Mouse (Mus musculus) liver, postnatal 0 days (tissue): ENCODE results near the gene Ovca2. TPM values are rescaled to one million over a fixed set of nuclear protein-coding genes. Genes with fewer than 3 reads are reported as not detected.

Source experiments
- ATAC-seq: fragments of 200-750 bp; cut with Nextera tagmentation; 2 replicates; pipeline ENCODE4 v1.8.0; 2017; ENCODE audit warnings: mild to moderate bottlenecking, moderate library complexity
- DNase-seq: peaks from one replicate; pipeline ENCODE4 v3.0.0-alpha.2; 2016
- H3K27ac ChIP-seq: fragments of 300-500 bp; sonication (generic); 2 replicates; pipeline ENCODE4 v1.5.1; 2014; ENCODE audit warnings: antibody characterized with exemption, moderate library complexity, mild to moderate bottlenecking, low read depth
- H3K27me3 ChIP-seq: fragments of 300-500 bp; sonication (generic); 2 replicates; pipeline ENCODE4 v1.6.1; 2014; ENCODE audit warnings: low read length, control low read depth, mixed read lengths; ENCODE audit not compliant: insufficient read depth
- H3K36me3 ChIP-seq: fragments of 300-500 bp; sonication (generic); replicated peaks from 2 replicates; pipeline ENCODE4 v1.6.1; 2014; ENCODE audit warnings: mild to moderate bottlenecking, control low read depth, low read length, moderate library complexity, mixed read lengths; ENCODE audit not compliant: insufficient read depth
- H3K4me1 ChIP-seq: fragments of 300-500 bp; sonication (generic); 2 replicates; pipeline ENCODE4 v1.6.1; 2014; ENCODE audit warnings: antibody characterized with exemption, mild to moderate bottlenecking, control low read depth; ENCODE audit not compliant: insufficient read depth
- H3K4me2 ChIP-seq: fragments of 300-500 bp; sonication (generic); 2 replicates; pipeline ENCODE4 v1.6.1; 2014; ENCODE audit warnings: low read depth, mild to moderate bottlenecking, low read length, moderate library complexity, mixed read lengths
- H3K4me3 ChIP-seq: fragments of 300-500 bp; sonication (generic); 2 replicates; pipeline ENCODE4 v1.5.1; 2014; ENCODE audit warnings: low read depth, low read length
- H3K9ac ChIP-seq: fragments of 300-500 bp; sonication (generic); replicated peaks from 2 replicates; pipeline ENCODE4 v1.6.1; 2014; ENCODE audit warnings: mild to moderate bottlenecking, moderate library complexity
- H3K9me3 ChIP-seq: fragments of 300-500 bp; sonication (generic); 2 replicates; pipeline ENCODE4 v1.6.1; 2016; ENCODE audit warnings: mild to moderate bottlenecking, control low read depth, low read length, mixed read lengths
- CTCF ChIP-seq: sonication (generic); IDR thresholded peaks from 2 replicates; pipeline ENCODE4 v1.5.1; 2016; ENCODE audit warnings: antibody characterized with exemption, low read depth
- EP300 ChIP-seq: IDR thresholded peaks from 2 replicates; pipeline ENCODE4 v1.6.1; 2016; ENCODE audit warnings: antibody characterized with exemption, low read depth, mild to moderate bottlenecking
- WGBS: fragments of 180-500 bp; shearing (Covaris S2); extraction: QIAGEN DNeasy Blood & Tissue Kit; methylation state at CpG from one replicate; pipeline ENCODE4 v1.1.7; 2014; ENCODE audit not compliant: insufficient replicate concordance; 5-methylcytosine and 5-hydroxymethylcytosine counted together
- polyA plus RNA-seq: library from polyadenylated mRNA; unstranded; fragments of >200 nt; fragmentation: Nextera tagmentation; extraction: Ambion mirVana; gene quantifications from 2 replicates; pipeline ENCODE4 v1.2.1, GENCODE M21; 2015

The Ovca2 gene
- polyA plus RNA-seq, 1 experiment from 2014 or later = 13.6 TPM

DNA sequence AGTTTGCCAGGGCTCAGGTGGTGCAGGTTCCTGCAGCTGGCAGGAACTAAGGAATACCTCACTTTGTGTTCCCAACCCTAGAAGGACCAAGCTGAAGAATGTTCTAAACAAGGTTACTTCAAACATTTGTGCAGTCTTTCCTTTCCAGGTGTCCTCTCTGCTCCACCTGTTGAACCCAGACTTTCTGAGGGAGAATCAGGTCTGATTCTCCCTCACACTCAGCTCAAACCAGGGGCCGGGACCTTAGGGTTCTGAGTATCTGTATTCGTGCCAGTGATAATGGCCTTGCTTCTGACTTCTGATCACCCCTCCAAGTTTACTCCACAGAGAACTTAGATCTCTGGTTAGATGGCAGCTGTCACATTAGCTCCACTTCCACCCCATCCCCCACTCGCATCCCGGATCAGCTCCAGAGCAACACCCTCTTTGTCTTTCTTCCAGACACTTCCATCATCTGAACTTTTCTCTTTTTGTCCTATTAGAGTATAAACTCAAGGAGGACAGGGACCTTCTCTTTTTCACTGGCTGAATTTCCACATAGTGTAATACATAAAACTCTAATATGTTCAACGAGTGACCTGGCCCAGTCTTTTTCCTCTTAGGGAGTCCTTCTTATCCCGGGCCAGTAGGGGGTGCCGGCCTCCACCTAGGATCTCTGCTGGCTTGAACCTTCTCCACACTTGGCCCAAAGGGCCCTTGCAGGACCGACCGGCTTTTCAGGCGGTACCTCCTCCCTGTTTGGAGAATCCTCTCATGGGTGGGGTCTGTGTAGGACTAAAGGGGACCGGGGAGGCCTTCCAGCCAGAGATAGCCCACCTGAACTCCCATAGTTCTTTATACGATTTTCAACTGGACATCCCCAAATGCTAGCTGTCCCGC is 13.9 kb upstream of the Ovca2 start:
- Histone ChIP-seq H3K4me3 (peak overlapping the region; percentile 56), H3K27me3 (peaks cover 47% of the 10 kb centered on the region), H3K27ac (no peak overlapping the region), H3K9ac (no peak overlapping the region), H3K4me2 (peak overlapping the region; percentile 76), H3K36me3 (no peaks in the 10 kb centered on the region), H3K9me3 (no peaks in the 10 kb centered on the region), H3K4me1 (peaks cover 29% of the 10 kb centered on the region)
- DNase-seq = peak; percentile 86
- WGBS = 26% methylated on average over 13 of the region's 13 CpGs
- ATAC-seq = peak; percentile 56
- TF ChIP-seq EP300 (no peak), CTCF (peak; percentile 87)

DNA sequence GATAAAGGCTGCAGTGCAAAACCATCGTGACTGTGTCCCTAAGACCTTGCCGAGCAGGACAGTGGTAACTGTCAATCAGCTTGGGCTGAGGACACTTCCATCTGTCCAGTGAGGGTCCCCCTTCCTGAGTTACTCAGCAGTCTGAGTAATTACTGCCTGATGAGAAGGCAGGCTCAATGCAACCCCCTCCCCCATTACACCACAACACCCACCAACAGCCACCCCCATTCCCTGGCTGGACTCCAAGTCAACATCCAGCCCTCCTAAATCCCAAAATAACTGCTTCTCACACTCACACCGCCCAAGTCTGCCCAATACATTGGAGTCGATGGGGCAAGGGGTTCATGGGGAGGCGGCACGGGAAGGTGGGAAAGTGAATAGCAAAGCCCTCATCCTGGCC is 13.2 kb upstream of the Ovca2 start:
- H3K4me1 ChIP-seq = peaks cover 29% of the 10 kb centered on the region
- DNase-seq = no peak
- WGBS = 69% methylated on average over 6 of the region's 6 CpGs
- H3K9me3 ChIP-seq = no peaks in the 10 kb centered on the region
- peaks cover 42% of the 10 kb centered on the region for H3K27me3 ChIP-seq
- H3K27ac ChIP-seq = no peak overlapping the region
- H3K4me3 ChIP-seq = no peak overlapping the region
- no peaks in the 10 kb centered on the region for H3K36me3 ChIP-seq
- TF ChIP-seq CTCF (no peak), EP300 (no peak)
- H3K9ac ChIP-seq = no peak overlapping the region
- no peak overlapping the region for H3K4me2 ChIP-seq
- ATAC-seq = no peak

DNA sequence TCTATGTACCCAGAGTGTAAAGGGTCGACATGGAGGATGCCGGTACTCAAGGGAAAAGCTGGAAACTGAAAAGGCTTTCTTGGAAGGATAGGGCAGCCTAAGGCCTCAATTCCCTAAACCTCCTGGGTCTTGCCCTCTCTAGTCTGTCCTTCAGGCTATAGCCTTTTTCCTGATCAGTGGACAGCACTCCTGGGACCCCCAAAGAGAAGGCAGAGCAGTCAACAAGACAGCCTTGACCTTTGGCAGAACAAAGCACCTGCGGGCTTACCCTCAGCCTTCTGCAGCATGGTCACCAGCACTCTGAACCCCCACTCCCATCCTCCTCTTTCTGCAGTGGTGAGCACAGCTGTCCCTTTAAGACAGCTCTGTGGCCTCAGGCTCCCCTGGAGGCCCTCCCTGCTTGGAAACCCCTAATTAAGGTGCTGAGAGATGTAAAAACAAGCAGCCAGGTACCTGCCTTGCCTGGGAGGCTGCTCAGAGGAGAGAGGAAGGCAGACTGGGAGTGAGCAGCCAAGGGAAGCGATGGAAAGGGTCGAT is 12.3 kb upstream of the Ovca2 start, which contains the start of gene Dph1:
Dph1 (minus strand) TSS at position 337 of the 537 bp plus-strand sequence.
- WGBS = 58% methylated on average over 5 of the region's 5 CpGs
- H3K27me3 ChIP-seq = peaks cover 34% of the 10 kb centered on the region
- H3K27ac ChIP-seq = peak within 1 kb of the TSS; percentile 73
- H3K9me3 ChIP-seq = no peaks in the 10 kb centered on the region
- peak within 1 kb of the TSS; percentile 74 for H3K4me3 ChIP-seq
- ATAC-seq = no peak
- H3K4me1 ChIP-seq = peaks cover 29% of the 10 kb centered on the region
- TF ChIP-seq CTCF (no peak), EP300 (no peak)
- H3K36me3 ChIP-seq = no peaks in the 10 kb centered on the region
- no peak for DNase-seq
- peak within 1 kb of the TSS; percentile 69 for H3K9ac ChIP-seq
- H3K4me2 ChIP-seq = peak within 1 kb of the TSS; percentile 93

DNA sequence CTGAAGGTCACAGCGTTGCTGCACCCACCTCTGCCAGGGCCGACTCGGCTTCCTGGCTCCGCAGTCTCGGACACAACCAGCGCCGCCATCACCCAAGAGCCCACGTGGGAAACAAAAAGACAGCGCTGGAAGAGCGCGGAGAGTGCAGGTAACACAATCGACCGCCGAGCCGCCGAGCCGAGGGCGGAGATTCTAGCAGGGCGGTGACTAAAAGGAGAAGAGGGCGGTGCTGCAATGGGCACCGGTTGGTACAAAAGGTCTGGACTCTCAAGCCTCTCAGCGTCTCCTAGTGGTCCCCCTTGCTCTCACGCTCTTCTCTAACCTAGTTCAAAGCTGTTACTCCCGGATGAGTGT is 11.7 kb upstream of the Ovca2 start:
- peak; percentile 88 for DNase-seq
- Histone ChIP-seq H3K27me3 (peaks cover 28% of the 10 kb centered on the region), H3K4me2 (peak overlapping the region; percentile 93), H3K4me3 (peak overlapping the region; percentile 74), H3K4me1 (peaks cover 29% of the 10 kb centered on the region), H3K9me3 (no peaks in the 10 kb centered on the region), H3K36me3 (0 out of 2 replicates have a peak, but pooled peaks cover under 1% of the 10 kb centered on the region), H3K27ac (peak overlapping the region; percentile 73), H3K9ac (peak overlapping the region; percentile 69)
- TF ChIP-seq EP300 (0 out of 2 replicates have a peak, but pooled peaks have one; percentile 8), CTCF (peak; percentile 51)
- ATAC-seq = peak; percentile 84
- under 1% methylated on average over 24 of the region's 24 CpGs for WGBS

DNA sequence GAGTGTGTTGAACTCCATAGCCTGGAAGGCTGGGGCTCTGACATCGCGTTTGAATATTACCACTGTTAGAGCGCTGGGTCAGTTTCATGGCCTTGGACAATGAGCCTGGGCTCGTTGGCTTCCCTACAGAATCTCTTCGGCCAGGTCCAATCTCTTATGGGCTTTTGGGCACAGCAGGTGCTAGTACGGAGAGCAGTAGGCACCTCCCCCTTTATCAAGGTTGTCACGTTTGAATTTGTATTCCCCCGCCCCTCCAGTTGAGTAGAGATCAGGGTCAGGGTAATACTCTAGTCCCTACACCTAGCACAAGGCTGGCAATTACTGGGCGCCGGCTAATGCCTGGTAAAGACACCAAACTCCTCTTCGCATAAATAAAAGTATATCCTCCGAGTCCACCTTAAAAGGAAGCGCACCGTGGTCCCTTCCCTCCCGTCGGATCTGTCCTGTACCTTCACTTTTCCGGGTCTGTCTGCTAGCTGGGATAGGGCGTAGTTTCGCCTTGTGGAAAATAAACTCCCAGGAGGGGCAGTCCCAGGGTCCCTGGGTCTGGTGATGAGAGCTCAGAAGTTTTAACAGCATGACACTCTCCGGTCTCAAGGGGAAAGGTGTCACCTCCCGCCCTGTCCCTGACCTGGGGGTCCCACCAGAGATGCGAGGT is 11.2 kb upstream of the Ovca2 start:
- peak overlapping the region; percentile 73 for H3K27ac ChIP-seq
- H3K27me3 ChIP-seq = peaks cover 23% of the 10 kb centered on the region
- TF ChIP-seq CTCF = no peak
- no peak for TF ChIP-seq EP300
- peak overlapping the region; percentile 69 for H3K9ac ChIP-seq
- peak overlapping the region; percentile 74 for H3K4me3 ChIP-seq
- DNase-seq = peak; percentile 29
- H3K9me3 ChIP-seq = no peaks in the 10 kb centered on the region
- under 1% methylated on average over 22 of the region's 22 CpGs for WGBS
- H3K4me2 ChIP-seq = peak overlapping the region; percentile 93
- H3K4me1 ChIP-seq = peaks cover 24% of the 10 kb centered on the region
- 0 out of 2 replicates have a peak, but pooled peaks cover 3% of the 10 kb centered on the region for H3K36me3 ChIP-seq
- peak; percentile 62 for ATAC-seq

DNA sequence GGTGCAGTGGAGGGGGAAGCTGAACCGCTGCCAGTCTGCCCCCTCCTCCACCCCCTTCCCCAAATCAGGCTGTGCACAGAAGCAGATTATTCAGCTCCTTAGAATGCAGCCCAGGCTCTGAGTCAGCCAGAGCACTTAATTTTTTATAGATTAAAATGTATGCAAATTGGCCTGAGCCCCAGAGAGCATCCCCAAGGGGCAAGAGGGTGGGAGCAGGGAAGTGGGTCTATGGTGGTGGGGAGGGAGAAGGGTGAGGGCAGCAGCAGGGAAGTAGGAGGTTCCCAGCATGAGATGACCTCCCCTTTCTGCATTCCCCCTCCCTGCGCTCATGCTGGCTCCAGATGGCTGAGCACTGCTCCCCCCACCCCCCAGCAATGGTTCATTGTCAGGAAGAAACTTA is 6.4 kb upstream of the Ovca2 start:
- H3K4me2 ChIP-seq = no peak overlapping the region
- no peak overlapping the region for H3K9ac ChIP-seq
- no peak overlapping the region for H3K27ac ChIP-seq
- H3K36me3 ChIP-seq = peaks cover 16% of the 10 kb centered on the region
- H3K4me3 ChIP-seq = no peak overlapping the region
- H3K9me3 ChIP-seq = no peaks in the 10 kb centered on the region
- H3K27me3 ChIP-seq = no peaks in the 10 kb centered on the region
- DNase-seq (no peak), ATAC-seq (no peak)
- TF ChIP-seq EP300 (no peak), CTCF (no peak)
- peaks cover 7% of the 10 kb centered on the region for H3K4me1 ChIP-seq
- WGBS = 84% methylated on average over 2 of the region's 2 CpGs
